Mouse (Mus musculus) C2C12 (cell line): ENCODE data around the gene Cpm. TPM values are rescaled to one million over a fixed set of nuclear protein-coding genes. Genes with fewer than 3 reads are reported as not detected.

Source experiments
- H3K27me3 ChIP-seq: one replicate; pipeline ENCODE4 v1.6.1; 2011; ENCODE audit not compliant: control insufficient read depth, insufficient read depth, insufficient read length
- H3K36me3 ChIP-seq: one replicate; pipeline ENCODE4 v1.6.1; 2011; ENCODE audit not compliant: control insufficient read depth, insufficient read depth
- H3K4me3 ChIP-seq: one replicate; pipeline ENCODE4 v1.5.1; 2011; ENCODE audit warnings: mild to moderate bottlenecking, control low read depth; ENCODE audit not compliant: poor library complexity, insufficient read depth, severe bottlenecking
- H3K79me2 ChIP-seq: one replicate; pipeline ENCODE4 v1.6.1; 2011; ENCODE audit not compliant: control insufficient read depth, insufficient read depth
- H3K79me3 ChIP-seq: one replicate; pipeline ENCODE4 v1.6.1; 2011; ENCODE audit warnings: low read depth, control low read depth
- H3ac ChIP-seq: one replicate; pipeline ENCODE3; 2011; ENCODE audit warnings: low read depth; ENCODE audit not compliant: control insufficient read depth, insufficient read length
- CEBPB ChIP-seq: IDR thresholded peaks from one replicate; pipeline ENCODE4 v1.6.1; 2011; ENCODE audit warnings: low read depth, mild to moderate bottlenecking, control low read depth, moderate library complexity
- CTCF ChIP-seq: IDR thresholded peaks from one replicate; pipeline ENCODE4 v1.5.1; 2011; ENCODE audit not compliant: control insufficient read depth, insufficient read depth, insufficient read length
- FOSL1 ChIP-seq: IDR thresholded peaks from one replicate; pipeline ENCODE4 v1.8.0; 2011; ENCODE audit warnings: mild to moderate bottlenecking, low read length; ENCODE audit not compliant: poor library complexity, insufficient read depth, severe bottlenecking
- MAX ChIP-seq: IDR thresholded peaks from one replicate; pipeline ENCODE4 v1.6.1; 2011; ENCODE audit warnings: mild to moderate bottlenecking, control low read depth
- MYOD1 ChIP-seq: IDR thresholded peaks from one replicate; pipeline ENCODE4 v1.6.1; 2011; ENCODE audit warnings: low read depth; ENCODE audit not compliant: control insufficient read depth, insufficient read length
- MYOG ChIP-seq: IDR thresholded peaks from one replicate; pipeline ENCODE4 v1.6.1; 2011; ENCODE audit not compliant: control insufficient read depth, insufficient read length; ENCODE audit errors: extremely low read depth
- USF1 ChIP-seq: IDR thresholded peaks from one replicate; pipeline ENCODE4 v1.6.1; 2011; ENCODE audit warnings: low read depth, mild to moderate bottlenecking, control low read depth, moderate library complexity
- polyA plus RNA-seq: library from polyadenylated mRNA; unstranded; fragments of >200 nt; fragmentation: generic; extraction: Trizol; gene quantifications from one replicate; pipeline ENCODE4 v1.2.1, GENCODE M21; 2012; ENCODE audit warnings: missing spikeins

Cpm gene
- polyA plus RNA-seq, 1 experiment, result 0.06 TPM

DNA sequence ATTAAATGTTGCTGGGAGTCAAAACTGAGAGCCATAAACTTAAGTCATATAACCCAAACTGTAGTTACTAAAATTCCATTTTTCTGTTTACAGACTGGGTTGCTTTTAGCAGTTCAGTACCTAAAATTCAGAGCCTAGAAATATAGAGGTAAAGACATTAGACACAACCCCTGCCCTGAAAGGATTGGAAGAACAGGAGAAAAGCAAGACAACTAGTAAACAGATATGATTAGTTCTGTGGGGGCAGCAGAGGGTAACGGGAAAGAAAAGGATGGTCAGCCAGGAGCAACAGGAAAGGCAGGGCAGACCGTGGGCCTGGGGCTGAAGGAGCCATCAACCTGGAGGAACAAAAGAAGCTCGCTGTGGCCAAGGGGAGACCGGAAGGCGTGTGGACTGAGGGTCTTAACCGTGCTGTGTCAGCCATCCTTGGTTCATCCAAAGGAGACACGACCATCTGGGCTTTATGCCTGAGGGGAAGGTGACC lies 11.3 kb downstream of the Cpm start:
- Histone ChIP-seq H3K79me2 (no peaks in the 10 kb centered on the region), H3K36me3 (no peaks in the 10 kb centered on the region), H3K4me3 (no peak overlapping the region), H3K27me3 (peaks cover 5% of the 10 kb centered on the region), H3ac (no peak overlapping the region), H3K79me3 (no peaks in the 10 kb centered on the region)
- no peak for TF ChIP-seq MAX
- TF ChIP-seq CTCF, result no peak
- no peak for TF ChIP-seq MYOD1
- no peak for TF ChIP-seq CEBPB
- TF ChIP-seq FOSL1, result no peak
- TF ChIP-seq USF1, result no peak
- TF ChIP-seq MYOG, result no peak

DNA sequence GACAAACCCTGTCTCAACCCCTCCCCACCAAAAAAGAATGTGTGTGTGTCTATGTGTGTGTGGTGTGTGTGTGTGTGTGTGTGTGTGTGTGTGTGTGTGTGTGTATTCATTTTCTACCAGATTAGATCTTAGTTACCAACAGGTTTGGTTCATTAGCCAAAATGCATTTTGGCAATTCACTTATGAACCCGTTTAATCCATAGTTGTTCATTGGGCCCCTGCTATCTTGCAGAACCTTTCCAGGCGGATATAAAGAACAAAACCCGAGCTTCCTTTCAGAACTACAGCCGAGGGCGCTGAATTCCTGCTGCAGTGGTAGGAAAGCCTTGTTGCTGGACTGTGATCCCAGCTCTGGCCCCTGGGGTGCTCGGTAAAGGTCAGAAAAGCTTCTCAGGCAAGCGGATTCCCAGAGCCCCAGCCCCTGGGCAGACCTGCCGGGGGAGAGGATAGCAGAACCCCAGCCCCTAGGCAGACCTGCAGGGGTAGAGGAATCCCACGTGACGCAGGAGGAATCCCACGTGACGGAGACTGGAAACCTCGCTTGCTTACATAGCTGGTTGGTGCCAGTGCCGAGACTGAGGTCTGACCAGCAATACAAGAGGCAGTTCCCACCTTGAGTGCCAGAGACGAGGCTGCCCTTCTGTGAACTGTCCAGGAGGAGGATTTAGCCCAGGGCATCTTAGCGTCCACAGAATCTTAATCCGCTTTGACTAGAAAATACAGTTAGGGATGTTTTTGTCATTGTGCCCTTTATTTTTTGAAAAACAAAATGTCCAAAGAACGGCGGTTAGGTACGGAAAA lies 12.3 kb downstream of the Cpm start:
- H3K79me3 ChIP-seq, result no peaks in the 10 kb centered on the region
- H3K4me3 ChIP-seq, result no peak overlapping the region
- H3K27me3 ChIP-seq, result peaks cover 5% of the 10 kb centered on the region
- H3K36me3 ChIP-seq, result no peaks in the 10 kb centered on the region
- no peaks in the 10 kb centered on the region for H3K79me2 ChIP-seq
- H3ac ChIP-seq, result no peak overlapping the region
- TF ChIP-seq MAX (no peak), FOSL1 (no peak), USF1 (no peak), MYOG (no peak), MYOD1 (no peak), CTCF (no peak), CEBPB (no peak)

DNA sequence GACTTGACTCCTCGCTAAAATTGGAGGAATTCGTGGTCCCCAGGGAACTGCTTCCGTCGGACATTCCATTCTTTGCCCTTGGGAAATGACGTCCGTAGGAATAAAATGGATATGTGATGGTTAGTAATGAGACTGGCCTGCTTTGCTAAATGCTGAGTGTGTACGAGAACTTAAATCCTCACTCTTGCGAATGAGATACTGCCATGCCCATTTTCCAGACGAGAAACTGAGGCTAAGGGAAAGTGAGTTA lies 12.8 kb downstream of the Cpm start:
- Histone ChIP-seq H3K36me3 (no peaks in the 10 kb centered on the region), H3K27me3 (peaks cover 5% of the 10 kb centered on the region), H3K79me3 (no peaks in the 10 kb centered on the region), H3ac (no peak overlapping the region), H3K79me2 (no peaks in the 10 kb centered on the region), H3K4me3 (no peak overlapping the region)
- no peak for TF ChIP-seq USF1

DNA sequence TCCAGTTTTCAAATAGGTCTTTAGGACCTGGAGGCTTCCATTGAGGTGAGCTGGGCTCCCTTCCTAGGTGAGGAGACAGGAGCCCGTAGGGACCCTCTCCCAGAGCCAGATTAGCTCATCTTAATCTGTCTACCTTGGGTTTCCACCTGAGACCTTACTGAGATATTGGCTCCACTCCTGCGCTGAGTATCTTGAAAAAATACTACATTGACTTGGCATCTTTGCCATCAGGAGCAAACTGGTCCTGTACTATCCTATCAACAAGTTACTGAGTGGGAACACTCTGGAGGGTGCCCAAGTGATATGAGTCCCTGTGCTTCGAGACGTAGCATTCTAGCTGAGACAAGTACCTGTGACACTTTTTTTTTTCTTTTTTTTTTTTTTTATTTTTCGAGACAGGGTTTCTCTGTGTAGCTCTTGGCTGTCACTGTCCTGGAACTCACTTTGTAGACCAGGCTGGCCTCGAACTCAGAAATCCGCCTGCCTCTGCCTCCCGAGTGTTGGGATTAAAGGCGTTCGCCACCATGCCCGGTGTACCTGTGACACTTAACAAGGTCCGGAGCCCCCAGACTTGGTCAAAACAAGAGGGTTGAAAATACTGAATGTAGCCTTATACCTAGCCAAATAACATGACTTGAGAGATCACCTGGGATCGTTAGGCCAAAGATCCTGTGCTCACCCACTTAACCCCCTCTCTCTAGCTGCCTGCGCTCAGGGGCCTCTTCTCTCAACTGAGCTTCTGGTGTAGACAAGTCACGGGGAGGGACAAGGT lies 13.4 kb downstream of the Cpm start:
- H3K27me3 ChIP-seq, result peaks cover 5% of the 10 kb centered on the region
- TF ChIP-seq USF1 (no peak), MAX (no peak), FOSL1 (no peak), CTCF (no peak), CEBPB (no peak)
- H3K79me2 ChIP-seq, result no peaks in the 10 kb centered on the region
- H3ac ChIP-seq, result no peak overlapping the region
- H3K79me3 ChIP-seq, result no peaks in the 10 kb centered on the region
- no peaks in the 10 kb centered on the region for H3K36me3 ChIP-seq
- H3K4me3 ChIP-seq, result no peak overlapping the region

DNA sequence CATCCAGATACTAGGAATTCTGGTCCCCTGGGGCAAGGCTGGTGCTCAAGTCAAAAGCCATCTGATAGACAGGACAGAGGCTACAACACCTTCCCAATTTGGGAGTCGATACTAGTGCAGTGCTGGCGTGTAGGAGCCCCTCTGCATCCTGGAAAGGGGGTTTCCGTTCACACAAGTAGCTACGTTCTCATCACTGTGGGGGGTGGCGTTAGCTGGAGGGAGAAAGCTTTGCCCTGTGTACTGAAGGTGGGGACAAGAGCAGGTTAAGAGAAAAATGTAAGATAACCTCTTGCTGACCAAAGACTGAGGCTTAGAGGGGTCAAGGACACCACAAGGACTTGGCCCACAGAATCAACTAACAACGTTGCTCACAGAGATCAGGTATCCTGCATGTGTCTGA lies 14.0 kb downstream of the Cpm start:
- no peaks in the 10 kb centered on the region for H3K79me2 ChIP-seq
- no peak overlapping the region for H3K4me3 ChIP-seq
- no peak for TF ChIP-seq MYOG
- TF ChIP-seq MYOD1, result no peak
- no peak for TF ChIP-seq USF1
- no peaks in the 10 kb centered on the region for H3K36me3 ChIP-seq
- no peak overlapping the region for H3ac ChIP-seq
- H3K79me3 ChIP-seq, result no peaks in the 10 kb centered on the region
- H3K27me3 ChIP-seq, result peaks cover 5% of the 10 kb centered on the region
